Mouse (Mus musculus) right cerebral cortex, postnatal 14 days (tissue): ENCODE data around the gene Slc7a11.

ENCODE experiments used
- DNase-seq: peaks from one replicate; pipeline ENCODE4 v3.0.0; 2022

The Slc7a11 gene

GRCm38 (mm10) chr3:50130319-50130718, 313.1 kb downstream of the Slc7a11 start:
- DNase-seq: no peak

GRCm38 (mm10) chr3:50121001-50121400, 322.4 kb downstream of the Slc7a11 start:
- no peak for DNase-seq

- no peak for DNase-seq
These were observed 327.1 kb downstream of the Slc7a11 start for GRCm38 (mm10) chr3:50116266-50116665.

- DNase-seq: no peak
These were observed 337.9 kb downstream of the Slc7a11 start for GRCm38 (mm10) chr3:50105509-50105908.

- no peak for DNase-seq
These were observed 348.9 kb downstream of the Slc7a11 start for GRCm38 (mm10) chr3:50094404-50095092.

- peak; percentile 33 for DNase-seq
These were observed 366.4 kb downstream of the Slc7a11 start for GRCm38 (mm10) chr3:50076979-50077378.

GRCm38 (mm10) chr3:50063396-50063795, 380.0 kb downstream of the Slc7a11 start:
- DNase-seq: no peak

GRCm38 (mm10) chr3:50044666-50045065, 398.7 kb downstream of the Slc7a11 start:
- DNase-seq: no peak

GRCm38 (mm10) chr3:50044160-50044559, 399.3 kb downstream of the Slc7a11 start:
- DNase-seq: no peak

GRCm38 (mm10) chr3:50041141-50041540, 402.3 kb downstream of the Slc7a11 start:
- DNase-seq: no peak

GRCm38 (mm10) chr3:50035875-50036528, 407.4 kb downstream of the Slc7a11 start:
- no peak for DNase-seq

GRCm38 (mm10) chr3:50033325-50033724, 410.1 kb downstream of the Slc7a11 start:
- DNase-seq: no peak

GRCm38 (mm10) chr3:50026039-50026438, 417.4 kb downstream of the Slc7a11 start:
- DNase-seq: no peak

- peak; percentile 13 for DNase-seq
These were observed 429.0 kb downstream of the Slc7a11 start for GRCm38 (mm10) chr3:50014396-50014795.

GRCm38 (mm10) chr3:50012012-50012411, 431.4 kb downstream of the Slc7a11 start:
- no peak for DNase-seq

GRCm38 (mm10) chr3:50003970-50004683, 439.3 kb downstream of the Slc7a11 start:
- no peak for DNase-seq

GRCm38 (mm10) chr3:50002067-50002466, 441.3 kb downstream of the Slc7a11 start:
- DNase-seq: no peak

- DNase-seq: no peak
These were observed 441.8 kb downstream of the Slc7a11 start for GRCm38 (mm10) chr3:50001635-50002034.

- no peak for DNase-seq
These were observed 450.5 kb downstream of the Slc7a11 start for GRCm38 (mm10) chr3:49992891-49993290.

- no peak for DNase-seq
These were observed 456.2 kb downstream of the Slc7a11 start for GRCm38 (mm10) chr3:49987236-49987635.

- no peak for DNase-seq
These were observed 458.6 kb downstream of the Slc7a11 start for GRCm38 (mm10) chr3:49984795-49985194.

- no peak for DNase-seq
These were observed 459.8 kb downstream of the Slc7a11 start for GRCm38 (mm10) chr3:49983429-49984268.

- no peak for DNase-seq
These were observed 469.4 kb downstream of the Slc7a11 start for GRCm38 (mm10) chr3:49973994-49974393.
